Mouse (Mus musculus) intestine, embryonic 16.5 days (tissue): ENCODE results near the gene Kif2c. TPM values are rescaled to one million over a fixed set of nuclear protein-coding genes. Genes with fewer than 3 reads are reported as not detected.

ENCODE experiments used
- ATAC-seq: fragments of 200-750 bp; cut with Nextera tagmentation; 2 replicates; pipeline ENCODE4 v1.8.0; 2017; ENCODE audit warnings: moderate TSS enrichment, moderate library complexity
- H3K27ac ChIP-seq: fragments of 300-500 bp; sonication (generic); 2 replicates; pipeline ENCODE4 v1.5.1; 2014; ENCODE audit warnings: mild to moderate bottlenecking, low read length
- H3K27me3 ChIP-seq: fragments of 300-500 bp; sonication (generic); replicated peaks from 2 replicates; pipeline ENCODE4 v1.6.1; 2014; ENCODE audit warnings: low read length, control low read depth, mixed read lengths; ENCODE audit not compliant: control insufficient read depth, insufficient read depth
- H3K36me3 ChIP-seq: fragments of 300-500 bp; sonication (generic); 2 replicates; pipeline ENCODE4 v1.6.1; 2014; ENCODE audit warnings: low read length, control low read depth; ENCODE audit not compliant: control insufficient read depth, insufficient read depth
- H3K4me1 ChIP-seq: fragments of 300-500 bp; sonication (generic); 2 replicates; pipeline ENCODE4 v1.6.1; 2014; ENCODE audit warnings: low read length, control low read depth, mixed read lengths; ENCODE audit not compliant: control insufficient read depth, insufficient read depth
- H3K4me2 ChIP-seq: fragments of 300-500 bp; sonication (generic); 2 replicates; pipeline ENCODE4 v1.6.1; 2014; ENCODE audit warnings: low read depth, low read length, control low read depth
- H3K4me3 ChIP-seq: fragments of 300-500 bp; sonication (generic); 2 replicates; pipeline ENCODE4 v1.5.1; 2014; ENCODE audit warnings: mild to moderate bottlenecking, low read length
- H3K9ac ChIP-seq: fragments of 300-500 bp; sonication (generic); 2 replicates; pipeline ENCODE4 v1.6.1; 2014; ENCODE audit warnings: low read depth, low read length
- H3K9me3 ChIP-seq: fragments of 300-500 bp; sonication (generic); 2 replicates; pipeline ENCODE4 v1.6.1; 2016; ENCODE audit warnings: low read length, control low read depth; ENCODE audit not compliant: control insufficient read depth
- WGBS: fragments of 180-500 bp; shearing (Covaris S2); extraction: QIAGEN DNeasy Blood & Tissue Kit; methylation state at CpG from one replicate; pipeline ENCODE4 v1.1.7; 2014; 5-methylcytosine and 5-hydroxymethylcytosine counted together
- polyA plus RNA-seq: library from polyadenylated mRNA; unstranded; fragments of >200 nt; fragmentation: Nextera tagmentation; extraction: Ambion mirVana; gene quantifications from 2 replicates; pipeline ENCODE4 v1.2.1, GENCODE M21; 2015

The Kif2c gene
- polyA plus RNA-seq, 1 experiment from 2014 or later: 41.3 TPM

DNA sequence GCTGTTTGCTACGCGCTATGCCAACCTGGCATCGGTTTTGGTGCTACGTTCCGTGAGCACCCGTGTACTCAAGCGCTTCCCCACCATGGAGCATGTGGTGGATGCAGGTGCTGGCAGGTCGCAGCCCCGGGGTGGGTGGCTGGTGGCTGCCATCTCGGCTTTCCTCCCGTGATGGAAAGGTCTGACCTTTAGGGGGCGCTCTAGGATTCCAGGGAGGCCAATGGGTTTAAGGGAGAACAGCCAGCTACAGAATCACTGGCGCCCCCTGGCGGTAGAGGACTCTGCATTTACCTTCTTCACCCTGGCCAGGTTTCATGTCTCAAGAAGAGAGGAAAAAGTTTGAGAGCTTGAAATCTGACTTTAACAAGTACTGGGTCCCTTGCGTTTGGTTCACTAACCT, 36.3 kb downstream of the Kif2c start:
- H3K36me3 ChIP-seq: peaks cover 13% of the 10 kb centered on the region
- no peaks in the 10 kb centered on the region for H3K27me3 ChIP-seq
- H3K4me2 ChIP-seq: no peak overlapping the region
- H3K4me1 ChIP-seq: no peaks in the 10 kb centered on the region
- H3K4me3 ChIP-seq: no peak overlapping the region
- no peaks in the 10 kb centered on the region for H3K9me3 ChIP-seq
- no peak overlapping the region for H3K9ac ChIP-seq
- H3K27ac ChIP-seq: no peak overlapping the region
- 34% methylated on average over 15 of the region's 15 CpGs for WGBS
- no peak for ATAC-seq

DNA sequence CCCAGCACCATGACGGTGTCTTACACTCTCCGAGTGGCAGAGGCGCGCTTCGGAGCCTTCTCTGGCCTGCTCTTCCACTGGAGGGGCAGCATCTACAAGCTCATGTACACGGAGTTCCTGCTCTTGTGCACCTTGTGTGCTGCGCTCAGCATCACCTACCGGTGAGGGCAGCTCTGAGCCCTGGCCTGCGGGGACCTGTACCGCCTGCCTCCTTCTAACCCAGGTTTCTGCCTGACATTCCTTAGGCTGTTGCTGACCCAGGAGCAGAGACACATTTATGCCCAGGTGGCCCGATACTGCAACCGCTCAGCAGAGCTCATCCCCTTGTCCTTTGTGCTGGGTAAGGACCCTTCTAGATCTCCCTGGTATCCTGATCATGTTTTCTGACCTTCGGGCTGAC, 37.2 kb downstream of the Kif2c start:
- Histone ChIP-seq H3K36me3 (peaks cover 4% of the 10 kb centered on the region), H3K27ac (no peak overlapping the region), H3K4me1 (no peaks in the 10 kb centered on the region), H3K27me3 (no peaks in the 10 kb centered on the region), H3K4me3 (no peak overlapping the region), H3K9ac (no peak overlapping the region), H3K9me3 (no peaks in the 10 kb centered on the region), H3K4me2 (no peak overlapping the region)
- no peak for ATAC-seq
- WGBS: 93% methylated on average over 13 of the region's 13 CpGs

GRCm38 (mm10) chr4:117143023-117143422, 39.4 kb downstream of the Kif2c start:
- Histone ChIP-seq H3K27ac (no peak overlapping the region), H3K4me3 (no peak overlapping the region), H3K9ac (no peak overlapping the region), H3K4me1 (no peaks in the 10 kb centered on the region), H3K4me2 (no peak overlapping the region), H3K9me3 (no peaks in the 10 kb centered on the region), H3K27me3 (no peaks in the 10 kb centered on the region), H3K36me3 (no peaks in the 10 kb centered on the region)
- WGBS: 39% methylated on average over 7 of the region's 7 CpGs
- no peak for ATAC-seq

DNA sequence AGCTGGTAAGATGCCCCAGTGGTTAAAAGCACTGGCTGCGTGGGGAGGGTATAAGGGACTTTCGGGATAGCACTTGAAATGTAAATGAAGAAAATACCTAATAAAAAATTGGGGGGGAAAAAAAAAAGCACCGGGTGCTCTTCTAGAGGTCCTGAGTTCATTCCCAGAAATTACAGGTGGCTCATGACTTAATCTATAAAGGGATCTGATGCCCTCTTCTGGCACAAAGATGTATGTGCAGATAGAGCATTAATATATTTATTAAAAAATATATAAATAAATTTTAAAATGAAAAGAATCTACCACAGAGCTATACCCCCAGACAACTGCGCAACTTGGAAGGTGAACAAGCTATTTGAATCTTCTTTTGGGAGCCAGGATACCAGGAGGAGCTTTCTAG, 41.8 kb downstream of the Kif2c start:
- Histone ChIP-seq H3K4me2 (no peak overlapping the region), H3K4me3 (no peak overlapping the region), H3K27me3 (no peaks in the 10 kb centered on the region), H3K9me3 (no peaks in the 10 kb centered on the region), H3K36me3 (no peaks in the 10 kb centered on the region), H3K27ac (no peak overlapping the region), H3K9ac (no peak overlapping the region), H3K4me1 (peaks cover 1% of the 10 kb centered on the region; the same call in 1 of the 2 replicates)
- ATAC-seq: no peak
- WGBS: 40% methylated on average over 4 of the region's 4 CpGs

DNA sequence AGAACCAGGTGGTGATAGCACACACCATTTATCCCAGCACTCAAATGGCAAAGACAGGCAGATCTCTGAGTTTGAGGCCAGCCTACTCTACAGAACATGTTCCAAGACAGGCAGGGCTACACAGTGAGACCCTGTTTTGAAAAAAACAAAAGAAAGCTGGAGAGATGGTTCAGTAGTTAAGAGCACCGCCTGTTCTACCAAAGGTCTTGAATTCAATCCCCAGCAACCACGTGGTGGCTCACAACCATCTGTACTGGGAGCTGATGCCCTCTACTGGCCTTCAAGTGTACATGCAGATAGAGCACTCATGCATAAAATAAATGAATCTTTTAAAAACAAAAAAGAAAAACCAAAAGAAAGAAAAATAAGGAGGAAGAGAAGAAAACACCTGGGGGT, 43.2 kb downstream of the Kif2c start:
- H3K9me3 ChIP-seq: no peaks in the 10 kb centered on the region
- H3K9ac ChIP-seq: no peak overlapping the region
- no peak overlapping the region for H3K4me3 ChIP-seq
- WGBS: 3% methylated on average over 2 of the region's 2 CpGs
- no peak overlapping the region for H3K27ac ChIP-seq
- no peaks in the 10 kb centered on the region for H3K27me3 ChIP-seq
- no peaks in the 10 kb centered on the region for H3K36me3 ChIP-seq
- peaks cover 9% of the 10 kb centered on the region for H3K4me1 ChIP-seq
- no peak for ATAC-seq
- H3K4me2 ChIP-seq: no peak overlapping the region

GRCm38 (mm10) chr4:117138295-117139216, 43.9 kb downstream of the Kif2c start:
- no peaks in the 10 kb centered on the region for H3K36me3 ChIP-seq
- H3K4me3 ChIP-seq: no peak overlapping the region
- H3K9ac ChIP-seq: no peak overlapping the region
- H3K9me3 ChIP-seq: no peaks in the 10 kb centered on the region
- ATAC-seq: no peak
- no peak overlapping the region for H3K4me2 ChIP-seq
- no peak overlapping the region for H3K27ac ChIP-seq
- H3K27me3 ChIP-seq: no peaks in the 10 kb centered on the region
- H3K4me1 ChIP-seq: peaks cover 12% of the 10 kb centered on the region
- 63% methylated on average over 16 of the region's 17 CpGs for WGBS

- Histone ChIP-seq H3K9me3 (no peaks in the 10 kb centered on the region), H3K27ac (peak overlapping the region; percentile 70), H3K4me2 (peak overlapping the region; percentile 13; the same call in 1 of the 2 replicates), H3K4me3 (no peak overlapping the region), H3K27me3 (peaks cover 3% of the 10 kb centered on the region; the same call in 1 of the 2 replicates), H3K36me3 (0 out of 2 replicates have a peak, but pooled peaks cover 5% of the 10 kb centered on the region), H3K4me1 (peaks cover 20% of the 10 kb centered on the region), H3K9ac (peak overlapping the region; percentile 22; the same call in 1 of the 2 replicates)
- peak; percentile 87 for ATAC-seq
- WGBS: 19% methylated on average over 8 of the region's 8 CpGs
Observed at GRCm38 (mm10) chr4:117136034-117136433, 46.4 kb downstream of the Kif2c start.

DNA sequence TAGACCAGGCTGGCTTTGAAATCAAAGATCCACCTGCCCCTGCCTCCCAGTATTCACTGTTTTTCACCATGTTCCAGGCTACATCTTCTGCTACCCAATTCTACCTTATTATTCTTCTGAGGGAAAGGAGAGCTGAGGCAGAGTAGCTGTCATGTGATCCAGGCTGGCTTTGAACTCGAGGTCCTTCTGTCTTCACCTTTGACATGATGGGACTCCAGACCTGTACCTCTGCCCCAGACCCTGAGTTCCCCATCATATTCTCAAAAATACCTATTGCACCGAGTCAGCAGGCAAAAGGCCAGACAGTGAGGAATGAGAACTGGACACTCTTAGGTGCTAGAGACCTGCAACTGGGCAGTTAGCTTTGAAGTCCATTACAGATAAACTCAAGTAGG, 47.8 kb downstream of the Kif2c start:
- Histone ChIP-seq H3K9me3 (no peaks in the 10 kb centered on the region), H3K36me3 (0 out of 2 replicates have a peak, but pooled peaks cover 5% of the 10 kb centered on the region), H3K9ac (peak overlapping the region; percentile 95; the same call in 1 of the 2 replicates), H3K4me1 (peaks cover 20% of the 10 kb centered on the region), H3K27ac (peak overlapping the region; percentile 72), H3K27me3 (peaks cover 3% of the 10 kb centered on the region; the same call in 1 of the 2 replicates), H3K4me2 (no peak overlapping the region), H3K4me3 (no peak overlapping the region)
- ATAC-seq: no peak
- 42% methylated on average over 2 of the region's 2 CpGs for WGBS

- Histone ChIP-seq H3K9ac (peak within 1 kb of the TSS; percentile 95), H3K36me3 (0 out of 2 replicates have a peak, but pooled peaks cover 5% of the 10 kb centered on the region), H3K4me2 (peak within 1 kb of the TSS; percentile 99), H3K4me1 (peaks cover 20% of the 10 kb centered on the region), H3K4me3 (peak within 1 kb of the TSS; percentile 91), H3K27me3 (peaks cover 3% of the 10 kb centered on the region; the same call in 1 of the 2 replicates), H3K27ac (peak within 1 kb of the TSS; percentile 72), H3K9me3 (no peaks in the 10 kb centered on the region)
- 1% methylated on average over 46 of the region's 48 CpGs for WGBS
- peak; percentile 85 for ATAC-seq
Observed at GRCm38 (mm10) chr4:117133817-117134600, 48.4 kb downstream of the Kif2c start, which contains the start of gene Plk3. TSS of gene Plk3 (minus strand) at chr4:117133963.
